Comparison of ENCODE assay signal across 14 mouse cellular contexts in genomic region chr7:80373850-80374249, GRCm38 (mm10). TPM values are rescaled to one million over a fixed set of nuclear protein-coding genes. Genes with fewer than 3 reads are reported as not detected.
DNase-seq lines count a peak whose midpoint lies in the region; ATAC-seq lines count a peak whose summit lies in the region.
"Had no signal": no experiment of that assay in that cellular context is flagged by ENCODE, and none has a peak within 500 bp of the region (broad histone marks: within the 10 kb centered on the region; RNA-seq: fewer than 3 reads in every experiment).

No protein-coding gene starts in this region.

- peak; percentile 15; the same call in 1 of the 2 replicates for ATAC-seq in megakaryocyte-erythroid progenitor cell, adult 5-6 weeks (replicated peaks; ENCODE audit: low FRiP score, low TSS enrichment, poor library complexity, severe bottlenecking)
- ATAC-seq: forebrain, embryonic 15.5 days; intestine, postnatal 0 days; liver, embryonic 12.5 days had no signal

- intact Hi-C loops in left cerebral cortex, postnatal 4 days (cut with DNase I), result no loop called here
- intact Hi-C loops in left cerebral cortex, postnatal 36 days (cut with DNase I), result no loop called here

- peak; percentile 46 for DNase-seq in left cerebral cortex, postnatal 4 days
- no peak for DNase-seq in left cerebral cortex, postnatal 36 days (ENCODE audit: low spot score in 2 of 2)
- peak; percentile 28 for DNase-seq in 416B (ENCODE audit: low read depth)
- peak; percentile 48 to 49 for DNase-seq in B cell, adult 2 months
- no peak for DNase-seq in frontal cortex, postnatal 14 days (ENCODE audit: low spot score in 2 of 2)
- DNase-seq in testis, postnatal 14 days (ENCODE audit: low spot score), result no peak
- DNase-seq: adrenal gland, adult 2 months; gastrocnemius, postnatal 10 days; lung, postnatal 10 days; right cerebral cortex, postnatal 25 days had no signal

RNA-seq across cellular contexts. Expression of gene Man2a2, which starts 2.7 kb away (rescaled TPM):
- 100 to 1,000 TPM; 112 to 121 TPM for total RNA-seq in left cerebral cortex, postnatal 4 days (2021)
- total RNA-seq in left cerebral cortex, postnatal 36 days (2021), result 100 to 1,000 TPM; 128 to 158 TPM
- total RNA-seq in megakaryocyte-erythroid progenitor cell, adult 5-6 weeks (2014; fragmentation: Nextera tagmentation), result 20.3 and 33.2 TPM in 2 replicates
- 10.8 and 19.4 TPM in 2 replicates for total RNA-seq in megakaryocyte-erythroid progenitor cell, adult 5-6 weeks (2017)

RNA-seq across cellular contexts. Expression of gene Fes, which starts 13.9 kb away (rescaled TPM):
- total RNA-seq in left cerebral cortex, postnatal 4 days (2021), result 1 to 10 TPM; 5.2 to 7.5 TPM
- 1 to 10 TPM; 6.0 to 7.1 TPM for total RNA-seq in left cerebral cortex, postnatal 36 days (2021)
- 12.5 and 23.2 TPM in 2 replicates for total RNA-seq in megakaryocyte-erythroid progenitor cell, adult 5-6 weeks (2014; fragmentation: Nextera tagmentation)
- total RNA-seq in megakaryocyte-erythroid progenitor cell, adult 5-6 weeks (2017), result 1.8 and 17.9 TPM in 2 replicates

RNA-seq across cellular contexts. Expression of gene Hddc3, which starts 30.9 kb away (rescaled TPM):
- total RNA-seq in left cerebral cortex, postnatal 4 days (2021), result 10 to 100 TPM; 49.2 to 50.8 TPM
- 10 to 100 TPM; 52.9 to 65.7 TPM for total RNA-seq in left cerebral cortex, postnatal 36 days (2021)
- total RNA-seq in megakaryocyte-erythroid progenitor cell, adult 5-6 weeks (2014; fragmentation: Nextera tagmentation), result 13.2 and 17.8 TPM in 2 replicates
- 10.9 and 40.6 TPM in 2 replicates for total RNA-seq in megakaryocyte-erythroid progenitor cell, adult 5-6 weeks (2017)

RNA-seq across cellular contexts. Expression of gene Furin, which starts 31.4 kb away (rescaled TPM):
- 10 to 100 TPM; 41.5 to 44.8 TPM for total RNA-seq in left cerebral cortex, postnatal 4 days (2021)
- total RNA-seq in left cerebral cortex, postnatal 36 days (2021), result 10 to 100 TPM; 30.7 to 38.5 TPM
- 24.9 and 31.5 TPM in 2 replicates for total RNA-seq in megakaryocyte-erythroid progenitor cell, adult 5-6 weeks (2014; fragmentation: Nextera tagmentation)
- total RNA-seq in megakaryocyte-erythroid progenitor cell, adult 5-6 weeks (2017), result 8.2 and 10.0 TPM in 2 replicates

RNA-seq across cellular contexts. Expression of gene Unc45a, which starts 33.0 kb away (rescaled TPM):
- total RNA-seq in left cerebral cortex, postnatal 4 days (2021), result 10 to 100 TPM; 63.0 to 63.3 TPM
- 10 to 100 TPM; 36.4 to 39.6 TPM for total RNA-seq in left cerebral cortex, postnatal 36 days (2021)
- 11.2 and 24.2 TPM in 2 replicates for total RNA-seq in megakaryocyte-erythroid progenitor cell, adult 5-6 weeks (2014; fragmentation: Nextera tagmentation)
- total RNA-seq in megakaryocyte-erythroid progenitor cell, adult 5-6 weeks (2017), result 20.1 and 23.2 TPM in 2 replicates

Comparison
In these comparisons a context has a peak if more than half of its experiments do, and no peak if none do; other contexts are left out.
1. DNase-seq: peak in left cerebral cortex, postnatal 4 days (single experiment), 416B (single experiment) and B cell, adult 2 months (2 of 2); none in left cerebral cortex, postnatal 36 days (0 of 2), frontal cortex, postnatal 14 days (0 of 2) and testis, postnatal 14 days (single experiment).